ENCODE assay signal across 8 mouse cellular contexts in genomic region chr11:121451753-121452635, GRCm38 (mm10). TPM values are rescaled to one million over a fixed set of nuclear protein-coding genes. Genes with fewer than 3 reads are reported as not detected.
DNase-seq lines count a peak whose midpoint lies in the region; ATAC-seq lines count a peak whose summit lies in the region.

Gene Tbcd, plus strand, starts transcription at chr11:121451949.

- H3K9ac ChIP-seq in forebrain, embryonic 14.5 days (ENCODE audit: low read length), result peak within 1 kb of the TSS; percentile 80
- H3K9ac ChIP-seq in neural tube, embryonic 15.5 days (replicated peaks), result peak within 1 kb of the TSS; percentile 71

- DNase-seq in ES-CJ7 (ENCODE audit: low read depth, low spot score), result peak; percentile 98
- peak; percentile 93 for DNase-seq in cerebellum, adult 11 months
- peak; percentile 96 for DNase-seq in forebrain, embryonic 14.5 days (ENCODE audit: low spot score)
- DNase-seq in heart, postnatal 14 days, result peak; percentile 91 to 96
- peak; percentile 97 for DNase-seq in layer of hippocampus, adult 11-12 months (ENCODE audit: low spot score)
- peak; percentile 93 to 95 for DNase-seq in lung, adult 18-20 months
- DNase-seq in testis, postnatal 14 days (ENCODE audit: low spot score), result peak; percentile 88

- intact Hi-C loops in heart, postnatal 14 days (cut with DNase I), result no loop called here

- under 1% methylated on average over 58 of the region's 58 CpGs for WGBS in forebrain, embryonic 14.5 days
- under 1% methylated on average over 58 of the region's 58 CpGs for WGBS in neural tube, embryonic 15.5 days

- peak within 1 kb of the TSS; percentile 64 for H3K4me2 ChIP-seq in forebrain, embryonic 14.5 days (ENCODE audit: low read length)
- H3K4me2 ChIP-seq in neural tube, embryonic 15.5 days, result peak within 1 kb of the TSS; percentile 75

- H3K27ac ChIP-seq in forebrain, embryonic 14.5 days (ENCODE audit: low read depth, low read length), result peak within 1 kb of the TSS; percentile 84
- peak within 1 kb of the TSS; percentile 83 for H3K27ac ChIP-seq in neural tube, embryonic 15.5 days (replicated peaks)

- H3K9me3 ChIP-seq in forebrain, embryonic 14.5 days (replicated peaks; ENCODE audit: control insufficient read depth, low read length), result no peaks in the 10 kb centered on the region
- H3K9me3 ChIP-seq in neural tube, embryonic 15.5 days (replicated peaks), result no peaks in the 10 kb centered on the region

- no peaks in the 10 kb centered on the region for H3K27me3 ChIP-seq in forebrain, embryonic 14.5 days (replicated peaks; ENCODE audit: control insufficient read depth, insufficient read depth, low read length)
- H3K27me3 ChIP-seq in neural tube, embryonic 15.5 days (replicated peaks), result no peaks in the 10 kb centered on the region

- peak; percentile 96 for ATAC-seq in forebrain, embryonic 14.5 days
- peak; percentile 95 for ATAC-seq in neural tube, embryonic 15.5 days (ENCODE audit: low FRiP score)

- H3K4me1 ChIP-seq in forebrain, embryonic 14.5 days (ENCODE audit: control insufficient read depth, insufficient read depth, low read length), result peaks cover 11% of the 10 kb centered on the region
- H3K4me1 ChIP-seq in neural tube, embryonic 15.5 days, result peaks cover 25% of the 10 kb centered on the region

- peaks cover 4% of the 10 kb centered on the region; the same call in 1 of the 2 replicates for H3K36me3 ChIP-seq in forebrain, embryonic 14.5 days (ENCODE audit: control insufficient read depth, insufficient read depth, low read length)
- no peaks in the 10 kb centered on the region for H3K36me3 ChIP-seq in neural tube, embryonic 15.5 days

- peak within 1 kb of the TSS; percentile 84 for H3K4me3 ChIP-seq in forebrain, embryonic 14.5 days (ENCODE audit: low read depth, low read length)
- H3K4me3 ChIP-seq in neural tube, embryonic 15.5 days (replicated peaks), result peak within 1 kb of the TSS; percentile 80

RNA-seq across cellular contexts. Expression of gene Tbcd, which starts in this region (rescaled TPM):
- polyA plus RNA-seq in forebrain, embryonic 14.5 days (2014; fragmentation: Nextera tagmentation; extraction: Ambion mirVana), result 33.8 and 42.5 TPM in 2 replicates
- 10 to 100 TPM; 13.9 to 14.3 TPM for total RNA-seq in heart, postnatal 14 days (2021)
- polyA plus RNA-seq in neural tube, embryonic 15.5 days (2015; fragmentation: Nextera tagmentation; extraction: Ambion mirVana), result 56.7 and 56.8 TPM in 2 replicates

Comparison
In these comparisons a context has a peak if more than half of its experiments do, and no peak if none do; other contexts are left out.
1. Peak in every context shown above with its lines: DNase-seq, ATAC-seq, H3K4me3 ChIP-seq and H3K27ac ChIP-seq.